Mouse (Mus musculus) limb, embryonic 14.5 days (tissue): Measurements from ENCODE around the gene Slc13a5. TPM values are rescaled to one million over a fixed set of nuclear protein-coding genes. Genes with fewer than 3 reads are reported as not detected.

Experiments used
- ATAC-seq: fragments of 200-750 bp; cut with Nextera tagmentation; 2 replicates; pipeline ENCODE4 v1.8.0; 2017; ENCODE audit warnings: low read depth, moderate number of reproducible peaks, moderate TSS enrichment; ENCODE audit not compliant: low FRiP score
- DNase-seq: peaks from one replicate; pipeline ENCODE4 v3.0.0-alpha.2; 2015; ENCODE audit warnings: low spot score
- H3K27ac ChIP-seq: fragments of 300-500 bp; sonication (generic); replicated peaks from 2 replicates; pipeline ENCODE4 v1.5.1; 2014; ENCODE audit warnings: low read depth, mild to moderate bottlenecking, low read length, moderate library complexity, mixed read lengths
- H3K27me3 ChIP-seq: fragments of 300-500 bp; sonication (generic); 2 replicates; pipeline ENCODE4 v1.6.1; 2014; ENCODE audit warnings: low read length, mixed read lengths; ENCODE audit not compliant: control insufficient read depth, insufficient read depth
- H3K36me3 ChIP-seq: fragments of 300-500 bp; sonication (generic); 2 replicates; pipeline ENCODE4 v1.6.1; 2014; ENCODE audit warnings: mild to moderate bottlenecking, low read length, moderate library complexity, mixed read lengths; ENCODE audit not compliant: control insufficient read depth, insufficient read depth
- H3K4me1 ChIP-seq: fragments of 300-500 bp; sonication (generic); 2 replicates; pipeline ENCODE4 v1.6.1; 2014; ENCODE audit warnings: antibody characterized with exemption, low read length, mixed read lengths; ENCODE audit not compliant: control insufficient read depth, insufficient read depth
- H3K4me2 ChIP-seq: fragments of 300-500 bp; sonication (generic); replicated peaks from 2 replicates; pipeline ENCODE4 v1.6.1; 2014; ENCODE audit warnings: low read depth, mild to moderate bottlenecking, low read length, moderate library complexity; ENCODE audit not compliant: severe bottlenecking
- H3K4me3 ChIP-seq: fragments of 300-500 bp; sonication (generic); replicated peaks from 2 replicates; pipeline ENCODE4 v1.5.1; 2014; ENCODE audit warnings: low read length
- H3K9ac ChIP-seq: fragments of 300-500 bp; sonication (generic); 2 replicates; pipeline ENCODE4 v1.6.1; 2014; ENCODE audit warnings: mild to moderate bottlenecking, low read depth, low read length, moderate library complexity; ENCODE audit not compliant: severe bottlenecking
- H3K9me3 ChIP-seq: fragments of 300-500 bp; sonication (generic); 2 replicates; pipeline ENCODE4 v1.6.1; 2016; ENCODE audit warnings: low read length; ENCODE audit not compliant: control insufficient read depth
- POLR2A ChIP-seq: fragments of 200-500 bp; IDR thresholded peaks from 2 replicates; pipeline ENCODE4 v1.8.0; 2012; ENCODE audit warnings: inconsistent platforms, mild to moderate bottlenecking, moderate library complexity, borderline replicate concordance; ENCODE audit not compliant: insufficient read depth, insufficient read length; ENCODE audit errors: extremely low read depth
- WGBS: fragments of 180-500 bp; shearing (Covaris S2); extraction: QIAGEN DNeasy Blood & Tissue Kit; methylation state at CpG from one replicate; pipeline ENCODE4 v1.1.7; 2014; 5-methylcytosine and 5-hydroxymethylcytosine counted together
- polyA plus RNA-seq, 2 experiments: library from polyadenylated mRNA; depleted of rRNA in 1 of 2; stranded (reverse) in 1 of 2; unstranded in 1 of 2; fragments of >200 nt; fragmentation: Nextera tagmentation in 1 of 2; extraction: Ambion mirVana in 1 of 2; gene quantifications; 2 replicates each; pipeline versions ENCODE4 v1.2.1 to v1.2.3; 2012 to 2014

Gene Slc13a5
- polyA plus RNA-seq, 2 experiments, result 3.0 to 5.6 TPM

DNA sequence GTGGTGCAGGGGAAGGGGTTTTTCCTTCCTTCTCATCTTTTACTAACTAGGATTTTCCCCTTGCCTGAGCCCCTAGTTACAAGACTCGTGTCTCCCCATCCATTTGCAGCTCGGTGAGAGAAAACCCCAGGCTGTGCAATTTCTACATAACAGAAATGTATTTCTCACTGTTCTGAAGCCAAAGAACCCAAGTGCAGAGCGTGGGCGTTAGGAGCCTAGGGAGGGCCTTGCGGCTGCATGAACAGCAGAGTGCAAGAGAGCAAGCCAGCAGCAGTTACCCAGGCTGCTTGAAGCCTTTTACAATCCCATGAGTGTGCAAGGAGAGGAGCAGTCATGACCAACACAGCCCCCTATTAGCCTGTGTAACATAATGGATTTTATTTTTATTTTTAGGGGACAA is 40.4 kb upstream of the Slc13a5 start:
- no peak for TF ChIP-seq POLR2A
- ATAC-seq, result no peak

DNA sequence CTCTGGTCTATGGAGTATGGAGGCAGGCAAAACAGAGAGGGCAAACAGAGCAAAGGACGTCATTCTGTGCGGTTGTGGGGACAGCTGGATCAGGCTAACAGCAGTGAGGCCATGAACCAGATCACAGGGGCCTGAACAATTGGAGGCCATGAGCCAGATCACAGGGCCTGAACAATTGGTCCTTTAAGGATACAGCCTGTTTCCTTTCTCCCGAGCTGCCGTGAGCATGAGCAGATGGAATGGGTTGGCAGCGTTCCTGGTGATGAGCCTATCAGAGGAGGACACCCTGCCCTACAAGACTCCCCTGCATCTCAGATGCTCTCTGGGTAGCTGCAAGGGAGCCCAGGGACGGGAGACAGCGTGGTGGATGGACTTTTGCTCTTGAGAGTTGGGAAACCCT is 35.2 kb upstream of the Slc13a5 start:
- TF ChIP-seq POLR2A, result no peak
- Histone ChIP-seq H3K36me3 (no peaks in the 10 kb centered on the region), H3K9ac (no peak overlapping the region), H3K4me2 (no peak overlapping the region), H3K27ac (no peak overlapping the region), H3K9me3 (no peaks in the 10 kb centered on the region), H3K4me3 (no peak overlapping the region), H3K27me3 (no peaks in the 10 kb centered on the region), H3K4me1 (no peaks in the 10 kb centered on the region)
- DNase-seq, result no peak
- WGBS, result 81% methylated on average over 7 of the region's 7 CpGs
- ATAC-seq, result no peak

More for the DNA sequence above, 40.4 kb upstream of the Slc13a5 start:
- no peak for DNase-seq
- Histone ChIP-seq H3K4me1 (no peaks in the 10 kb centered on the region), H3K36me3 (no peaks in the 10 kb centered on the region), H3K9me3 (no peaks in the 10 kb centered on the region), H3K27me3 (no peaks in the 10 kb centered on the region), H3K4me3 (no peak overlapping the region), H3K27ac (no peak overlapping the region), H3K9ac (no peak overlapping the region), H3K4me2 (no peak overlapping the region)
- 83% methylated on average over 5 of the region's 5 CpGs for WGBS

DNA sequence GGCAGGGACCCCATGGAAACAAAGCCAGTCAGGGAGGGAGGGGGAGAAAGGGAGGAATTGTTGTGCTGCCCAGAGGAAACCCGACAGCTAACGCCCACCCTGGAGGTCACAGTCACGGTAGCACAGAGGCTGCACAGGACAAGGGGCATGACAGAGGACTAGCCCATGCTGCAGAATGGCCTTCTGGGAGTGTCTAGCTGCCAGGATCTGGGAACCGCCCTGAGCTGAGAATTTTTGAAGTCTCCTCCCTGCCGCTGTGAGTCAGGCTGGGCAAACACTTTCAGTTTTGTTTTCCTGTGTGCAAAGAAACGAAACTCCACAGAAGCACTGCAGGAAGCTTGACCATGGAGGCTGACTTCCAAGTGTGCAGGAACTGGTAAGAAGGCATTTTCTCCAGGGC is 34.3 kb upstream of the Slc13a5 start, which contains the start of gene Xaf1:
Xaf1 (plus strand) TSS at position 296 of the 400 bp plus-strand sequence.
- ATAC-seq (no peak), DNase-seq (no peak)
- 31% methylated on average over 6 of the region's 6 CpGs for WGBS
- no peak within 1 kb of the TSS for H3K27ac ChIP-seq
- no peaks in the 10 kb centered on the region for H3K4me1 ChIP-seq
- 0 out of 2 replicates have a peak within 1 kb of the TSS, but pooled peaks have one; percentile 3 for H3K9ac ChIP-seq
- no peak within 1 kb of the TSS for H3K4me2 ChIP-seq
- TF ChIP-seq POLR2A, result no peak
- H3K9me3 ChIP-seq, result no peaks in the 10 kb centered on the region
- no peak within 1 kb of the TSS for H3K4me3 ChIP-seq
- no peaks in the 10 kb centered on the region for H3K27me3 ChIP-seq
- no peaks in the 10 kb centered on the region for H3K36me3 ChIP-seq

- Histone ChIP-seq H3K4me2 (no peak overlapping the region), H3K27me3 (no peaks in the 10 kb centered on the region), H3K4me3 (no peak overlapping the region), H3K36me3 (no peaks in the 10 kb centered on the region), H3K9ac (no peak overlapping the region), H3K27ac (no peak overlapping the region), H3K4me1 (no peaks in the 10 kb centered on the region), H3K9me3 (no peaks in the 10 kb centered on the region)
- no peak for ATAC-seq
- DNase-seq, result no peak
- WGBS, result 82% methylated on average over 2 of the region's 2 CpGs
- no peak for TF ChIP-seq POLR2A
Measured at GRCm38 (mm10) chr11:72293116-72293515, 26.1 kb upstream of the Slc13a5 start.

DNA sequence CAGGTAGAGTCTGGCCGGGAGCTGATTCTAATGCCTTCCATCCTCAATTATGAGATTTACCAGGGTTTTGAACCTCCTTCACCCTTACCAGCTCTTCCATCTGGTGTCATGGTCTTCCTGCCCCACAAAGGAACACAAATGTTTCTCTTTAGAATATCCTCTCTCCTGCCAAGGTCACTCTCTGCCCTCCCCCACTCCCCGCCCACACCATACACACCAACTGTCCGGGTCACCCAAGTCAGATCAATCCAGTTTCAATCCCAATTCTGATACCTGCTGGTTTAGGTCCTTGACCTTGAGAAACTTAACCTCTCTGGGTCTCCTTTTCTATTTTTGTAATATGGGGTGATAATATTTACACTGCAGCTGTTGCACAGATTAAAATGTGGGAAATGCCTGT is 20.5 kb upstream of the Slc13a5 start:
- no peak overlapping the region for H3K4me3 ChIP-seq
- H3K27ac ChIP-seq, result no peak overlapping the region
- TF ChIP-seq POLR2A, result no peak
- no peaks in the 10 kb centered on the region for H3K4me1 ChIP-seq
- no peak overlapping the region for H3K9ac ChIP-seq
- WGBS, result 80% methylated on average over 3 of the region's 3 CpGs
- H3K4me2 ChIP-seq, result no peak overlapping the region
- ATAC-seq, result no peak
- no peaks in the 10 kb centered on the region for H3K27me3 ChIP-seq
- DNase-seq, result no peak
- no peaks in the 10 kb centered on the region for H3K36me3 ChIP-seq
- no peaks in the 10 kb centered on the region for H3K9me3 ChIP-seq

DNA sequence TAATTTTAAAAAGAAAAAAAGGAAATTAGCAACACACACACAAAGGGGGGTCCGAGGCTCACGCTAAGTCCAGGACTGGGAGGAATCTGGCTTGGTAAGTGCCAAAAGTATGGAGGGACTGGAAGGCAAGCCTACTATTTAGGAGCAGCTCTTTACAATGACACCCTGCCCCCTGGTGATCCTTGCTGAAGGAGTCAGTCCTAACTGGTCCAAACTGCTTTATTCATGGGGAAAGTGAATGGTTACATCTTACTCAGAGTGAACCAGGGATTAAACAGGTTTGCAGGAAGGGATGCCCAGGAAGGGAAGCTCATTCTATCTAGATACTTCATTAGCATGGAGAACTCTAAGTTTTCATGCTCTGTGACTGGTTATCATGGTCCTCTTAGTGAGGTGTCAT is 20.1 kb upstream of the Slc13a5 start:
- no peaks in the 10 kb centered on the region for H3K36me3 ChIP-seq
- no peak overlapping the region for H3K4me3 ChIP-seq
- H3K27ac ChIP-seq, result no peak overlapping the region
- no peak overlapping the region for H3K9ac ChIP-seq
- no peaks in the 10 kb centered on the region for H3K27me3 ChIP-seq
- no peak for TF ChIP-seq POLR2A
- ATAC-seq (no peak), DNase-seq (no peak)
- no peaks in the 10 kb centered on the region for H3K9me3 ChIP-seq
- WGBS, result 85% methylated on average over 2 of the region's 2 CpGs
- H3K4me2 ChIP-seq, result no peak overlapping the region
- no peaks in the 10 kb centered on the region for H3K4me1 ChIP-seq
